Mouse (Mus musculus): ENCODE data around the gene Gm21488.
"Not testable (repeated sequence)": the region's sequence is repeated elsewhere in the genome, so short reads cannot be mapped to it uniquely, and the experiment has no call there.

The Gm21488 gene

DNA sequence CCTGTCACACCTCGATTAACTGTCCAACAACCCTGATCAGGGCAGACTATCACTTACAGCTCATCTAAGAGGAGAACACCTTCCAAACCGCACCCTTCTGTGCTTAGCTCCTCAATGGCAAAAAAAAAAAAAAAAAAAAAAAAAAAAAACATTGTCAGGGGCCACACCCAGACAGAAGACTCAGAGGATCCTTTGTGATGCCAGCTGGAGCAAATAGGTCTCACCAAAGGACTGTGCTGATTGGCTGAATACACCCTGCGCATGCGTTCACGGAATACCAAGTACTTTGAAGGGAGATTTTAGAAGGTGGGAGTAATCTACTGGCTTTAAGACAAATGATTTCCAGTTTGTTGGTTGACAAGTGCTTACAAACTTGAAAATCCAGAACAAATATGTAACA, at the start of gene Gm21488:
Gm21488 (minus strand) TSS at position 101 of the 400 bp plus-strand sequence.
- DNase-seq (ENCODE audit: low read depth, low spot score), result not testable (repeated sequence)
